Mouse (Mus musculus) brain, embryonic 14.5 days (tissue): Measurements from ENCODE around the gene Dnase1l3.

ENCODE experiments used
- CTCF ChIP-seq: fragments of 200-500 bp; IDR thresholded peaks from 2 replicates; pipeline ENCODE4 v1.5.1; 2012; ENCODE audit warnings: inconsistent platforms, mild to moderate bottlenecking, moderate library complexity, borderline replicate concordance; ENCODE audit not compliant: insufficient read depth, insufficient read length; ENCODE audit errors: extremely low read depth
- POLR2A ChIP-seq: fragments of 200-500 bp; IDR thresholded peaks from 2 replicates; pipeline ENCODE4 v1.6.1; 2012; ENCODE audit warnings: mild to moderate bottlenecking, inconsistent platforms, borderline replicate concordance; ENCODE audit not compliant: poor library complexity, insufficient read depth, insufficient read length, severe bottlenecking; ENCODE audit errors: extremely low read depth

DNA sequence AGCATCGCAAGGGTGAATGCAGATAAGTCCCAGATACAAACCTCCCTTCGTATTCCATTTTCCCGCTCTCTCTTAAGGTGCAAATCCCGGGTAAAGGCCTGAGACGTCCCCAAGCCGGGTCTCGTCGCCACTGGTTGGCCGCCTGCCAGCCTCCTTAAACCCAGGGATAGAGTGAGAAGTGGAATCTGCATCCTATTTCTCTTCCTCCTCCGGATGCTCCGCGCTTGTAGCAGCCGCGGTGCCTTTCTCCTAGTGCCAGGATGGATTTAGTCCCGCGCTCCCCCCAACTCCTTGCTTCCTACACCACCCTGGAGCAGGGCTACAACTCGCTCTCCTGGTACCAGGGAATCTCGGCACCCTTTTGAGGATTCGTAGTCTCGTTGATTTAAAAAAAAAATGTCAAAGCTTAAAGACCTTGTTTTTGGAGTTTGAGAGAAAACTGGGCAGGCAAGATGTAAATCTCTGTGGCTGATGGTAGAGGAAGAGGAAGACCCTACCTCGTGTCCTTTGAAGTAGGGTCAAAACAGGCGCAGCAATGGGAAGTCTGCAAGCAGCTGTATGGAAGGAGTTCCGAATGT lies 8.8 kb upstream of the Dnase1l3 start:
- TF ChIP-seq CTCF, result no peak
- no peak for TF ChIP-seq POLR2A
